Mouse (Mus musculus) heart, adult 11 months (tissue): Measurements from ENCODE around the gene Nubp1.

Experiments used
- DNase-seq: peaks from one replicate; pipeline ENCODE4 v3.0.0; 2022

The Nubp1 gene

DNA sequence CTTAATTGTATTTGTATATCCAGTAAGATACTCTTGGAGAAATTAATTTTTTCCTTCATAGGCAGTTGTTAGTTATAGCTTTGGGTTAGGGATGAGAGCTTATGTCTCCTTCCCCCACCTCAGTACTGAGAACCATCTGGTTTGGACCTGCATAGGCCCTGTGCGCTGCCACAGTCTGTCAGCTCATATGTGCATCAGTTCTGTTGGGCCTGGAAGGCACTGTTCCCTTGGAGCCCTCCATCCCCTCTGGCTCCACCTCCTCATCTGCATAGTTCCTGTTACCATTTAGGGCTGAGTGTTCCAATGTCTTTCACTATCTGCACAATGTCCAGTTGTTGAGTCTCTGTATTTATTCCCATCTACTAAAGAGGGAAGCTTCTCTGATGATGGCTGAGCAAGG is 56.5 kb downstream of the Nubp1 start:
- DNase-seq: peak; percentile 74

DNA sequence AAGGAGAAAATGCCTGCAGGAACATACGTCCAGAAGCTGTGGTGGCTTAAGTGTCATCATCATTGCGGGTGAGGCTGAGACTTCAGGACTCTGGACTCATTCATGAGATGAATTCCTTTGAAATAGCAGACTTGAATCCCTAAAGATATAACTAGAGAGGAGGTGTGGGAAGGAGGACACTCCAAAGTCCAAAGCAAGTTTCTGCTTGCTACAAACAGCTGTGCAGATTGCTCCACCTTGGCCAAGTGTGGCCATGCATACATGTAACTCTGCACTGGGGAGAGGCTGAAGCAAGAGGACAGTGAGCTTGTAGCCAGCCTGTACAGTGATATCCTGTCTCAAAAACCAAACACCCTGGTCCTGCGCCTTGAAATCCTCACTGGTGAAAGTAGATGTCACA is 60.2 kb downstream of the Nubp1 start:
- peak; percentile 19 for DNase-seq
